Mouse (Mus musculus): ENCODE measurements around the gene Stat3. TPM values are rescaled to one million over a fixed set of nuclear protein-coding genes. Genes with fewer than 3 reads are reported as not detected.

Stat3 gene
- total RNA-seq, 2 experiments from 2014 or later: 37.8 to 43.4 TPM

GRCm38 (mm10) chr11:100964901-100965542 lies 25.7 kb upstream of the Stat3 start:
- ATAC-seq (replicated peaks; ENCODE audit: low FRiP score, poor library complexity, severe bottlenecking): no peak

DNA sequence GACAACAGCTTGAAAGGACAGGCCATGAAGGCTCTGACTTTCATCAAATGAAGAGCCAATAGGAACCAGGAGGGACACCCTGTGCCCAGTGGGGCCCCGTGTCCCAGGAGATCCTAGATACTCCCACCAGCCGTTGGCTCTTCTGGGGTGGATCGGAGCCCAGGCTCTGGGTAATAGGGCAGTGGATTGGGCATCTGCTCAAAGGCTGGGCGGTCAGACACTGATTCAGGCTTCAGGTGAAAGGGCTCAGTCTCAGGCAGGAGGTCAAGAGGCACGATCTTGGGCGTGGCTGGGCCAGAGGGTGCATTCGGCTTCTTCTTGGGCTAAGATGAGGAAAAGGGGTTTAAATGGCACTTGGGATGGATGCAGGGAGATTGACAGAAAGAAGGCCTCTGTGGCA lies 24.8 kb upstream of the Stat3 start:
- no peak for ATAC-seq (replicated peaks; ENCODE audit: low FRiP score, poor library complexity, severe bottlenecking)

DNA sequence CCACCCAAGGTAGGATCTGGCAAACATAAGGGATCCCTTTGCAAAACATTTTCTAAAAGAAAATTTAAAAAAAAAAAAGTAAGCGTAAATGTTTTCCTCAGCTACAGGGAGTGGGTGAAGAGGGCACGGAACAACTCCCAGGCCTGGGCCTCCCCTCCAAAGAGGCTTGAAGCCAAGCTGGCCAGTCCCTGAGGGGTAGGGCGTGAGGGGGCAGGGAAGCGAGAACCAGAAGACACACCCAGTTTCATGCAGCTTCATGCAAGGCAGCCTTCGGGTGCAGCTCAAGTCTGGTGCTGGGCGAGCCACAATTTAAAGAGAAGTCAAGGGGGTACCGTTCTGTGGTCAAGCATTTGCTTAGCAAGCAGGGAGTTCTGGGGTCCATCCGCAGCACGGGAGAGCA lies 24.3 kb upstream of the Stat3 start:
- no peak for ATAC-seq (replicated peaks; ENCODE audit: low FRiP score, poor library complexity, severe bottlenecking)

DNA sequence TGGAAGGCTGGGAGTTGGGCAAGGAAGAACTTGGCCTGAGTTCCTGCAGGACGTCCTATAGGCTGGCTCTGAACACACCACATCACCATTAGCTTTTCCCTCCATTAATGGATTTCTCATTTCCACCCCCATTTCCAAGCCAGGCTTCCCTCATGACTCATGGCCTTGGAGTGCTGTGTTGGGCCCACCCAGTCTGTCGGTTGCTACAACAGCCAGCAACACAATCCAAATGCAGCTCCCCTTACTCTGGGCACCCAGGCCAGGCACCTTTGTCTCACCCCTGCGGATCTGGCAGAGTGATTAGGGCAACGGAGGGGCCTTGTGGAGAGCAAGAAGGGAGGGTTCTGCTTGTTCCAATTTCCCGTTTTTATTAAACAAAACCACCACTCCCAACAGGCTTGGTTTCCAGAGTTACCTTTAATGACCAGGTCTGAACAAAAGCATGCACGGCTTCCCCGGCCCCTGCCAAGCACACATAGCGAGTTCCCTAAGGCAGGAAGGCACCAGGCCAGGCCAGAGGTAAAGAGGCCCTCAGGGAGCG lies 23.1 kb upstream of the Stat3 start:
- ATAC-seq (replicated peaks; ENCODE audit: low FRiP score, poor library complexity, severe bottlenecking): no peak

DNA sequence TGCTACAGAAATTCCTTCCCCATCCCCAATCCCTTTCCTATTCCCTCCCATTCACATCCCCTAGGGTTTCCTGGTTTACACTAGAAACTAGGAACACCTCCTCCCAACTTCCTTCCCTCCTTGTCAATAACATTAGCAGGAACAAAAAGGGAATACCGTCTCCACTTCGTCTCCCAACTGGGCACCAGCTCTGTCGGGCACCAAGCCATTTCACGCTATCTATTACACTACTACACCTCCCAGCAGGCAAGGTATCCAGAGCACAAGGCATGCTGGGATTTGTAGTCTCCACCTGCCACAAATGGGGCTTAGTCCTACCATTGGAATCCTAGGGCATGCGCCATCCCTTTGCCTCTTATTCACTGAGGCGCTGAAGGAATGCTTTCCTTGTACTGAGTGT lies 21.2 kb upstream of the Stat3 start:
- ATAC-seq (replicated peaks; ENCODE audit: low FRiP score, poor library complexity, severe bottlenecking): peak; percentile 75

- ATAC-seq (replicated peaks; ENCODE audit: low FRiP score, poor library complexity, severe bottlenecking): no peak
These were observed 20.5 kb upstream of the Stat3 start for GRCm38 (mm10) chr11:100959826-100960225.

GRCm38 (mm10) chr11:100959464-100959810 lies 20.1 kb upstream of the Stat3 start:
- ATAC-seq (replicated peaks; ENCODE audit: low FRiP score, poor library complexity, severe bottlenecking): peak; percentile 47; the same call in 1 of the 2 replicates

- ATAC-seq (replicated peaks; ENCODE audit: low FRiP score, poor library complexity, severe bottlenecking): no peak
These were observed 19.5 kb upstream of the Stat3 start for GRCm38 (mm10) chr11:100958613-100959463.

DNA sequence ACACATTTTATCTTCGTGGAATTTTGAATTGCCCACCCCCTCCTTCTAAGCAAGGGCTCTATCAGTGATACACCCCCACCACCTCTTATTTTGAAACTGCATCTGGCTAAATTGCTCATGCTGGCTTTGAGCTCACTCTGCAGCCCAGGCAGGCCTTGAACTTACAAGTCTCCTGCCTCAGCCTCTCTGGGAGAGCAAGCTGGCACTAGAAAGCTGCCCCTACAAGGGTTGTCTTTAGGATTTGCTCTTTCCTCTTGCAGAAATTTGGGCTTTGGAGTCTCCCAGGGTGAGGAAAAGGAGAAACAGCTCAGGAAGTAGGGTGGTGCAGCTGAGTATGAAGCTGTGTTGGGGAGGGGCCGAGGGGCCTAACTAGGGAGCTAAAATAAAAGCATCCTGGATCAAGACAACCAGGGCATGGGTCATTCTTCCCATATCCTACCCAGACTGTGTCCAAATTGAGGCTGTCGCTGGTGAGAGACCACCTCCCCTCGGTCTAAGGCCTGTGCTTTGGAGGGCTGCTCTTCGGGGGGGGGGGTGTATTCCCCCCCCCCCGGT lies 18.7 kb upstream of the Stat3 start:
- ATAC-seq (replicated peaks; ENCODE audit: low FRiP score, poor library complexity, severe bottlenecking): no peak

DNA sequence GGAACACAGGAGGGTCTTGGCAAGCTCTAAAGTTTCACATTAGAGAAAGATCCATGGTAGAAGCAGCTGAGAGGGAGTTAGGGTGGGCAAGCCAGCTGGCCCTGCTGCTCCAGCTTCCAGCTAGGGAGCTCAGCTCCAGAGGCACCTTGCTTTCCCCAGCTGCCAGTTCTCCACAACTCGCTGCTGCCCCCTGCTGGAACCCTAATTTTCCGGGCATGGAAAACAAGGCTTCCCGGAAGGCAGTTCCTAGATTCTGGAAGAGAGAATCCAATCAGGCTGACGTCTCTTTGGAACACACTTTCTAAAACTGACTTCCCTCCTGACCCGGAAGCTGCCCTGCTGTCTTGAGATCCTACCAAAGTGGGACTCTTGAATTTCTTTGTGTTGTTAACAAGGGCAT lies 17.9 kb upstream of the Stat3 start:
- ATAC-seq (replicated peaks; ENCODE audit: low FRiP score, poor library complexity, severe bottlenecking): peak; percentile 50; the same call in 1 of the 2 replicates

GRCm38 (mm10) chr11:100949540-100949939 lies 10.2 kb upstream of the Stat3 start:
- no peak for ATAC-seq (replicated peaks; ENCODE audit: low FRiP score, poor library complexity, severe bottlenecking)

DNA sequence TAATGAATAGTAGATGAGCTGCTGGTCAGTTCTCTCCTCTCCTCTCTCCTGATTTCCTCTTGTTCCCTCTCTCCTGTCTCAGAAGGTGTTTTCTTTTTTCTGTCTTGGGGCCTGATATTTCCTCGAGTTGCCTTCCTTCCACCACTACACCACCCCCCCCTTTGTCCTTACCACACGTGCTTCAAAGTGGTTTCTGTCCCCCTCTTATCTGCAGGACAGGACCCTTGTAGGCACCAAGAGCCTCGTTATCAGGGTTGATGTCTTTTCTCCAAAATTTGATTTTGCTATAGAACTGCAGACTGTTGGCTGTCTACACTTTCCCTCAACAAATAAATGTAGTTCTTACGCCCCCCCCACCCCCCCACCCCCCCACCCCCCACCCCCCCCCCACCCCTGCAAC lies 9.0 kb upstream of the Stat3 start:
- ATAC-seq (replicated peaks; ENCODE audit: low FRiP score, poor library complexity, severe bottlenecking): no peak

DNA sequence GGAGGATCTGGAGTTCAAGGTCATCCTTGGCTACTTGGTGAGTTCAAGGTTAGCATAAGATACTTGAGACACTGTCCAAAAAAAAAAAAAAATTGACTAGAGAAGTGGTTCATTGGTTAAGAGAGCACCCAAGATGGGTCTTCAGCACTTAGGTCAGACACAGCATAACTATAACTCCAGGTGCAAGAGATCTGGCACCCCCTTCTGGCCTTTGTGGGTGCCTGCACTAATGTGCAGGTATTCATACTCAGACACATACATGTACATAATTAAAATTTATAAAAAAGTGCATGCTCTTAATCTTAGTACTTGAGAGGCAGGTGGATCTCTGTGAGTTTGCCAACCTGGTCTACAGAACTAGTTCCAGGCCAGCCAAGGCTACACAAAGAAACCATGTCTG lies 8.2 kb upstream of the Stat3 start:
- ATAC-seq (replicated peaks; ENCODE audit: low FRiP score, poor library complexity, severe bottlenecking): peak; percentile 71; the same call in 1 of the 2 replicates

DNA sequence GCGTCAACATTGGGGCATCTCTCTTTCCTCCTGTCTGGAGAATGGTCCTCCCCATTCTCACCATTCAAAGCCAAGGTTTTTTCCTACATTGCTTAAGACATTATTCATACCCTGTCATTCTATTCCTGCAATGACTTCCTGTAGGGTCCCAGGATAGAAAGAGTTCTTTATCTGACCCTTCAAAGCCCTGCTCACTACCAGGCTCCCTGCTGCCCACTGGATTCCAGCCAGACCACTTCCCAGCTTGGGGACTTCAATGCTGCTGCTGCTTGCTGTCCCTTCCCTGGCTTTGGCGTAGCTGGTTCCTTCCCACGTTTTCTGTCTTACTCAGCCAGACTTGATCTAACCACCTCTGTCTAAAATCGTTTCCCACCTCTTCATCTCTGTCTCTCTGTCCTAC lies 7.5 kb upstream of the Stat3 start:
- no peak for ATAC-seq (replicated peaks; ENCODE audit: low FRiP score, poor library complexity, severe bottlenecking)

DNA sequence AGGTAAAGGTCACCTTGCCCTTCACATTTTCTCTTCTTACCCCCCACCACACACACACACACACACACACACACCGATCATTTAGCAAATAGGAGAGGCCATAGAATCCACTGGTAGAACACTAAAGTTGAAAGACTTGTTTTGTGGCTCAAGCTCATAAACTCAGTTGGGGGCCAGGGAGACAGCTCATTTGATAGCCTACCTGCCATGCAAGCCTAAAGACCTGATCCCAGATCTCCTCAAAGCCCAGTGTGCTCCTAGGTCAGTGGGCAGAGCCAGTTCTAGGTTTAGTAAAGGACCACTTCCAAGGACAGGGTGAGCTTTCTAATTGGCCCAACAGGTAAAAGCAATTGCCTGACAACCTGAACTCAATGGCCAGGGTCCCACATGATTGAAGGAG lies 3.0 kb upstream of the Stat3 start:
- ATAC-seq (replicated peaks; ENCODE audit: low FRiP score, poor library complexity, severe bottlenecking): no peak

GRCm38 (mm10) chr11:100938711-100939511 lies 429 bp downstream of the Stat3 start:
- ATAC-seq (replicated peaks; ENCODE audit: low FRiP score, poor library complexity, severe bottlenecking): peak; percentile 29

- ATAC-seq (replicated peaks; ENCODE audit: low FRiP score, poor library complexity, severe bottlenecking): no peak
These were observed 1.2 kb downstream of the Stat3 start for GRCm38 (mm10) chr11:100938112-100938511.

GRCm38 (mm10) chr11:100937295-100937694 lies 2.0 kb downstream of the Stat3 start:
- ATAC-seq (replicated peaks; ENCODE audit: low FRiP score, poor library complexity, severe bottlenecking): no peak

DNA sequence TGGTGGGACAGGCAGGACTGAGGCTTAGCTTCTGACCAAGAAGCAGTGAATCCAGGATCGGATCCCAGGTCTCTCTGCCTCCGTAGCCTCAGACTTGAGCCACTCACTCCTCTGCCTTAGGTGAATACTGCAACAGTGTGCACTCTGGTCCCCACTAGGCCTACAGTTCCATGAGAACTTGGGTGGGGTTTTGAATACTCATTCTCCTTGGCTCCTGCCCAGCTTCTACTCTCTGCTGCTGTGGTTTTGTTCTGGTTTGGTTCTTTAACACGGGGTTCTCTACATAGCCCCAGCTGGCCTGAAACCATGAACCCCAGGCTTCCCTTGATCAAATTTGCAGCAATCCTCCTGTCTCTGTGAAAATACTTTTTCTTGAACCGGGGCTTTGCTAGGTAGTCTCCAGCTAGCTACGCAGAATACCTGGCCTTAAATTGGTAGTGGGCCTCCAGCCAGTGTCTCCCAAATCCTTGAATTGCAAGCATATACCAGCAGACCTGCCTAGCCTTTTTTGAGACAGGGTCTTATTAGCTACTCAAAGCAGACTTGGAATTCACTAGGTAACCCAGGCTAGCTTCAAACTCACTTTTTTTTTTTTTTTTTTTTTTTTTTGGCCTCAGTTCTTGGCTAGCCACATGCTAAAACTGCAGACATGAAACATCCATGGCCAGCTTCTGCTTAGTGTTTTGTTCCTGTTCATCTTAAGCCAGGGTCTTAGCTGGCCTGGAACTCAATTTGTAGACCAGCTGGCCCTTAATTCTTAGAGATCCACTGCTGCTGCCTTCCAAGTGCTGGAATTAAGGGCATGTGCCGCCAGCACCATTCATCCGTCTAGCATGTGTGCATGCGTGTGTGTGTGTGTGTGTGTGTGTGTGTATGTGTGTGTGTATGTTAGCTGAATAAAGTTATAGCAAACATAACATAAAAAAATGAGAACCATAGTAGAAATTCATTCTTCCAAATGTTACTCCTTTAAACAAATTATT lies 3.7 kb downstream of the Stat3 start:
- peak; percentile 24; the same call in 1 of the 2 replicates for ATAC-seq (replicated peaks; ENCODE audit: low FRiP score, poor library complexity, severe bottlenecking)
